Mouse (Mus musculus): ENCODE measurements around the gene Mrps10. TPM values are rescaled to one million over a fixed set of nuclear protein-coding genes. Genes with fewer than 3 reads are reported as not detected.

Gene Mrps10
- polyA plus RNA-seq, 1 experiment from 2014 or later = 60.6 TPM

- no peak overlapping the region for H3K9ac ChIP-seq
- H3K4me3 ChIP-seq = no peak overlapping the region
- ATAC-seq (ENCODE audit: extremely low read depth, insufficient number of reproducible peaks, low FRiP score, low TSS enrichment) = no peak
- H3K4me2 ChIP-seq = no peak overlapping the region
- no peaks in the 10 kb centered on the region for H3K4me1 ChIP-seq
- H3K36me3 ChIP-seq = peaks cover 44% of the 10 kb centered on the region
- H3K27ac ChIP-seq (replicated peaks) = no peak overlapping the region
- WGBS = 89% methylated on average over 4 of the region's 4 CpGs
- 0 out of 2 replicates have a peak, but pooled peaks cover 7% of the 10 kb centered on the region for H3K9me3 ChIP-seq
- H3K27me3 ChIP-seq (replicated peaks) = 0 out of 2 replicates have a peak, but pooled peaks cover 4% of the 10 kb centered on the region
These were observed 14.6 kb downstream of the Mrps10 start for GRCm38 (mm10) chr17:47383266-47383665.

GRCm38 (mm10) chr17:47384064-47384463, 15.4 kb downstream of the Mrps10 start:
- no peak for ATAC-seq (ENCODE audit: extremely low read depth, insufficient number of reproducible peaks, low FRiP score, low TSS enrichment)
- WGBS = 89% methylated on average over 3 of the region's 3 CpGs

GRCm38 (mm10) chr17:47385145-47385544, 16.5 kb downstream of the Mrps10 start, which contains the start of gene Guca1b:
Gene Guca1b (plus strand): TSS chr17:47385393.
- Histone ChIP-seq H3K9me3 (0 out of 2 replicates have a peak, but pooled peaks cover 7% of the 10 kb centered on the region), H3K36me3 (peaks cover 25% of the 10 kb centered on the region), H3K4me3 (no peak within 1 kb of the TSS), H3K27me3 (replicated peaks) (0 out of 2 replicates have a peak, but pooled peaks cover 4% of the 10 kb centered on the region), H3K4me1 (no peaks in the 10 kb centered on the region), H3K4me2 (no peak within 1 kb of the TSS), H3K27ac (replicated peaks) (no peak within 1 kb of the TSS), H3K9ac (no peak within 1 kb of the TSS)
- ATAC-seq (ENCODE audit: extremely low read depth, insufficient number of reproducible peaks, low FRiP score, low TSS enrichment) = no peak
- 33% methylated on average over 10 of the region's 10 CpGs for WGBS

More at GRCm38 (mm10) chr17:47384064-47384463, 15.4 kb downstream of the Mrps10 start:
- 0 out of 2 replicates have a peak, but pooled peaks cover 4% of the 10 kb centered on the region for H3K27me3 ChIP-seq (replicated peaks)
- H3K27ac ChIP-seq (replicated peaks) = no peak overlapping the region
- H3K9me3 ChIP-seq = 0 out of 2 replicates have a peak, but pooled peaks cover 7% of the 10 kb centered on the region
- H3K4me2 ChIP-seq = no peak overlapping the region
- no peaks in the 10 kb centered on the region for H3K4me1 ChIP-seq
- no peak overlapping the region for H3K4me3 ChIP-seq
- H3K36me3 ChIP-seq = peaks cover 36% of the 10 kb centered on the region
- H3K9ac ChIP-seq = no peak overlapping the region

- no peak overlapping the region for H3K4me3 ChIP-seq
- H3K4me2 ChIP-seq = no peak overlapping the region
- 0 out of 2 replicates have a peak, but pooled peaks cover 7% of the 10 kb centered on the region for H3K9me3 ChIP-seq
- H3K27me3 ChIP-seq (replicated peaks) = peaks cover 6% of the 10 kb centered on the region; the same call in 1 of the 2 replicates
- H3K9ac ChIP-seq = no peak overlapping the region
- WGBS = 63% methylated on average over 4 of the region's 4 CpGs
- ATAC-seq (ENCODE audit: extremely low read depth, insufficient number of reproducible peaks, low FRiP score, low TSS enrichment) = no peak
- no peaks in the 10 kb centered on the region for H3K4me1 ChIP-seq
- H3K27ac ChIP-seq (replicated peaks) = no peak overlapping the region
- H3K36me3 ChIP-seq = peaks cover 10% of the 10 kb centered on the region
These were observed 18.0 kb downstream of the Mrps10 start for GRCm38 (mm10) chr17:47386649-47387048.

GRCm38 (mm10) chr17:47394223-47394869, 25.7 kb downstream of the Mrps10 start:
- WGBS = 19% methylated on average over 24 of the region's 24 CpGs

GRCm38 (mm10) chr17:47395376-47395913, 26.8 kb downstream of the Mrps10 start:
- Histone ChIP-seq H3K9ac (peak overlapping the region; percentile 70), H3K4me1 (peaks cover 12% of the 10 kb centered on the region), H3K27me3 (replicated peaks) (peaks cover 68% of the 10 kb centered on the region), H3K4me3 (peak overlapping the region; percentile 38), H3K9me3 (no peaks in the 10 kb centered on the region), H3K4me2 (peak overlapping the region; percentile 65), H3K36me3 (no peaks in the 10 kb centered on the region), H3K27ac (replicated peaks) (no peak overlapping the region)
- no peak for ATAC-seq (ENCODE audit: extremely low read depth, insufficient number of reproducible peaks, low FRiP score, low TSS enrichment)
- 2% methylated on average over 20 of the region's 20 CpGs for WGBS

More at GRCm38 (mm10) chr17:47394223-47394869, 25.7 kb downstream of the Mrps10 start:
- Histone ChIP-seq H3K4me2 (peak overlapping the region; percentile 65), H3K27me3 (replicated peaks) (peaks cover 58% of the 10 kb centered on the region), H3K4me1 (peaks cover 12% of the 10 kb centered on the region), H3K4me3 (peak overlapping the region; percentile 38), H3K9me3 (no peaks in the 10 kb centered on the region), H3K27ac (replicated peaks) (no peak overlapping the region), H3K36me3 (no peaks in the 10 kb centered on the region), H3K9ac (peak overlapping the region; percentile 70)
- ATAC-seq (ENCODE audit: extremely low read depth, insufficient number of reproducible peaks, low FRiP score, low TSS enrichment) = no peak

GRCm38 (mm10) chr17:47399091-47399490, 30.4 kb downstream of the Mrps10 start:
- Histone ChIP-seq H3K27ac (replicated peaks) (no peak overlapping the region), H3K9me3 (no peaks in the 10 kb centered on the region), H3K4me1 (peaks cover 12% of the 10 kb centered on the region), H3K36me3 (no peaks in the 10 kb centered on the region), H3K27me3 (replicated peaks) (peaks cover 61% of the 10 kb centered on the region), H3K4me2 (no peak overlapping the region), H3K4me3 (no peak overlapping the region), H3K9ac (no peak overlapping the region)
- ATAC-seq (ENCODE audit: extremely low read depth, insufficient number of reproducible peaks, low FRiP score, low TSS enrichment) = no peak
- whole genome bisulfite sequencing = 71% methylated on average over 8 of the region's 8 CpGs

GRCm38 (mm10) chr17:47400451-47400850, 31.8 kb downstream of the Mrps10 start, which contains the start of gene Guca1a:
Gene Guca1a (minus strand): TSS chr17:47400584.
- Histone ChIP-seq H3K4me3 (no peak within 1 kb of the TSS), H3K4me2 (no peak within 1 kb of the TSS), H3K27me3 (replicated peaks) (peaks cover 61% of the 10 kb centered on the region), H3K36me3 (no peaks in the 10 kb centered on the region), H3K9ac (no peak within 1 kb of the TSS), H3K9me3 (no peaks in the 10 kb centered on the region), H3K27ac (replicated peaks) (no peak within 1 kb of the TSS), H3K4me1 (peaks cover 4% of the 10 kb centered on the region; the same call in 1 of the 2 replicates)
- no peak for ATAC-seq (ENCODE audit: extremely low read depth, insufficient number of reproducible peaks, low FRiP score, low TSS enrichment)
- WGBS = 59% methylated on average over 10 of the region's 10 CpGs

- H3K9me3 ChIP-seq = no peaks in the 10 kb centered on the region
- H3K36me3 ChIP-seq = no peaks in the 10 kb centered on the region
- H3K27ac ChIP-seq (replicated peaks) = no peak overlapping the region
- H3K4me1 ChIP-seq = no peaks in the 10 kb centered on the region
- 59% methylated on average over 10 of the region's 10 CpGs for WGBS
- peaks cover 82% of the 10 kb centered on the region for H3K27me3 ChIP-seq (replicated peaks)
- no peak for ATAC-seq (ENCODE audit: extremely low read depth, insufficient number of reproducible peaks, low FRiP score, low TSS enrichment)
- no peak overlapping the region for H3K4me3 ChIP-seq
- H3K4me2 ChIP-seq = no peak overlapping the region
- H3K9ac ChIP-seq = no peak overlapping the region
These were observed 39.2 kb downstream of the Mrps10 start for GRCm38 (mm10) chr17:47407717-47408557.

- H3K36me3 ChIP-seq = no peaks in the 10 kb centered on the region
- no peaks in the 10 kb centered on the region for H3K9me3 ChIP-seq
- 27% methylated on average over 8 of the region's 8 CpGs for WGBS
- H3K27ac ChIP-seq (replicated peaks) = no peak overlapping the region
- no peak overlapping the region for H3K4me3 ChIP-seq
- no peaks in the 10 kb centered on the region for H3K4me1 ChIP-seq
- no peak overlapping the region for H3K4me2 ChIP-seq
- no peak for ATAC-seq (ENCODE audit: extremely low read depth, insufficient number of reproducible peaks, low FRiP score, low TSS enrichment)
- H3K9ac ChIP-seq = no peak overlapping the region
- peaks cover 83% of the 10 kb centered on the region for H3K27me3 ChIP-seq (replicated peaks)
These were observed 39.8 kb downstream of the Mrps10 start for GRCm38 (mm10) chr17:47408558-47408898.
